Mouse (Mus musculus) v-Abl transformed pro-B cells (cell line): Measurements from ENCODE around the gene Fermt1.

Source experiments
- in situ Hi-C, 2 experiments: fragments of 400-800 bp; cut with MboI; formaldehyde crosslinking; loops; one replicate each; pipeline ENCODE4 v1.15.1; 2025; ENCODE audit not compliant: unreplicated experiment in 2 of 2

Fermt1 gene

GRCm38 (mm10) chr2:132870286-132870685 lies 75.4 kb downstream of the Fermt1 start:
- in situ Hi-C loops = no loop called here

GRCm38 (mm10) chr2:132869682-132870081 lies 76.0 kb downstream of the Fermt1 start:
- in situ Hi-C loops = no loop called here

- in situ Hi-C loops = no loop called here
Measured at GRCm38 (mm10) chr2:132867521-132867920, 78.2 kb downstream of the Fermt1 start.

- in situ Hi-C loops = no loop called here
Measured at GRCm38 (mm10) chr2:132863325-132863724, 82.4 kb downstream of the Fermt1 start.

GRCm38 (mm10) chr2:132861456-132861855 lies 84.2 kb downstream of the Fermt1 start:
- in situ Hi-C loops = no loop called here

GRCm38 (mm10) chr2:132860435-132860834 lies 85.3 kb downstream of the Fermt1 start:
- in situ Hi-C loops = no loop called here

GRCm38 (mm10) chr2:132856333-132856732 lies 89.4 kb downstream of the Fermt1 start:
- in situ Hi-C loops = no loop called here
